Mouse (Mus musculus): Measurements from ENCODE around the gene Stx1b. TPM values are rescaled to one million over a fixed set of nuclear protein-coding genes. Genes with fewer than 3 reads are reported as not detected.

The Stx1b gene
- total RNA-seq, 2 experiments from 2014 or later: 341 to 360 TPM

DNA sequence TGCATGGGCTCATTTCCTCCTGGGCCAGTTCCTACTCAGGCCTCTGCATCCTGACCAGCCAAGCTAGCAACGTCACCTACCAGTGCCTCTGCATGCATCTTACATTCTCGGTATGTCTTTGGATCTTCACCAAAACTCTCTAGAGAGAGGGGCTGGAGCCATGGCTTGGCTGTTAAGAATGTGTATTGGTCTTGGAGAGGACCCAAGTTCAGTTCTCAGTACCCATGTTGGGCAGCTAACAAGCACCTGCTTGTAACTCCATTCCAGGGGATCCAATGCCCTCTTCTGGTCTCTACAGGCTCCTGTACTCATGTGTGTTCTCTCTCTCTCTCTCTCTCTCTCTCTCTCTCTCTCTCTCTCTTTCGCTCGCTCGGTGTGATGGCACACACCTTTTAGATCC lies 6.6 kb downstream of the Stx1b start:
- DNase-seq (ENCODE audit: low spot score in 2 of 2): no peak

DNA sequence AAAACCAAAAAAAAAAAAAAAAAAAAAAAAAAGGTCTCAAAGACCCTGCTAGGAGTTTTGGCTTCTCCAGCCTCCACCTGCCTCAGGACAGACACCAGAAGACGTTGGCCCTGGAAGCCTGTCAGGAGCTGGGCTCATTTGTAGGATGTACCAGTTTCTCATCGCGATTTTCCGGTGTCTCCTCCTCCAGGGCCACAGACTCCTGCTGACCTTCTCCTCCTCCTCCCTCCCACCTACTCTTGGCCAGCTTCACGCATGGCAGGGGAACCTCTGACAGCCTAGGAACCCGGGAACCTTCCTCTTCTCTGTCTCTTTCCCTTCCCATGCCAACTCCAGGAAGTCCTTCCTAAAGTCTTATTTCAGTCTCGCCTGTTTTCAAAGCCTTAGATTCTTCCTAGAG lies 7.3 kb downstream of the Stx1b start:
- no peak for DNase-seq (ENCODE audit: low spot score in 2 of 2)

DNA sequence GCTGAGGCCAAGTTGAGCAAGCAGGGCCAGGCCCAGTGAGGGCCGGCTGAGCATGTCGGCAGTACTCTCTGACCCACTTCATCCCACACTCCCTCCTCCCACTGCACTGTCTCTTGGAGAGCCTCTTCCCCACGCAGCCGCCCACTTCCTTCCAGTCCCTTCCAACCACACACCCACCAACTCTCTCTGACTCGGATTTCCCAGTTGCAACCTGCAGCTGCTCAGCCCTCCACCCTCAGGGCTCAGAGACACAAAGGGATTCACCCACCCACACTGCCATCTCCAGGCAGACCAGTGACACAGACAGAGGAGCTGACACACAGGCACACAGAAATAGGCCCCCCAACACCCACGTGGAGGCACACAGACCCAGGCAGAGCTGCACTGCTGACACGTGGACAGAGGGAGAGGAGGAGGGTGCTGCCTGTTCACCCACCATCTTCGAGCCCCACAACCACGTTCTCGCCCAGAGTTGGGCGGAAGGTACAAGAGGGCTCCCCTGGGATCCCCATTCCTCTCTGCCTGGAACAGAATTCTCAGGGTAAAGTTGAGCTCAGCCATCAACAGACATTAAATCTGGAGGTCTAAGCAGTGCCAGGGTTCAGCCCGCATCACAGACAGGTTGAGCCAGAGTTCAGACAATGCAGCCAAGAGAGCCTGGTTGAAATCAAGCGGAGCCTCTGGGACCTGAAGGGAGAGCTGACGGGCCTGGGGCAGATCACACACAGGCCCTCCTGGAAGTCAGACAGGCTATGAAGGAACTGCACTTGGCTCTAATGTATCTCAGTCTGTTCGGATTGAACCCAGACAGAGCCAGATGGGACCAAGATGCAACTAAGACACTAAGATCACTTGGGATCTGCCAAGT lies 8.2 kb downstream of the Stx1b start:
- peak; percentile 44 to 67 for DNase-seq (ENCODE audit: low spot score in 2 of 2)

DNA sequence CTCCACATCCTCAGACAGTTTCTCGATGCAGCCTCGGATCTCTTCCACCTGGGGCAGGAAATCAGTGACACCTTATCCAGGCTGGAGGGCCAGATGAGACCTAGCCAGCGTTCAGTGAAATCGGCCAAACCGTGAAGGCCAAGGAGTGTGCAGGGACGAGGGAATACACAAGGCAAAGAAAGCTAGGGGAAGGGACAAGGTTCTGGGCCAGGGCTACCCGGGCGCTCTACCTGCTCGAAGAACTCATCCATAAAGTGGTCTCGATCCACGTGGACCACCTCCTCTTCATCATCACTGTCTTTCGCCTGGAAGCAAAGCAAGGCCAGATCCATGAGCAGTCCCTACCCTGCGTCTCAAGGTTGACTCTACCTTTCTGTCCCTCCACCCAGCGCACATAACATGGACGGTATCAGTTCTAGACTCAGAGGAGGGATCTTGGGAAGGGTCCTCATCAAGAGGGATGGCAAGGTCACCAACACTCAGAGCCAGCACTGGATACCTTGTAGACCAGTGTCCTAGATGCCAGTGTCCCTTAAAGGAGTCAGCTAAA lies 9.2 kb downstream of the Stx1b start:
- DNase-seq (ENCODE audit: low spot score in 2 of 2): no peak

DNA sequence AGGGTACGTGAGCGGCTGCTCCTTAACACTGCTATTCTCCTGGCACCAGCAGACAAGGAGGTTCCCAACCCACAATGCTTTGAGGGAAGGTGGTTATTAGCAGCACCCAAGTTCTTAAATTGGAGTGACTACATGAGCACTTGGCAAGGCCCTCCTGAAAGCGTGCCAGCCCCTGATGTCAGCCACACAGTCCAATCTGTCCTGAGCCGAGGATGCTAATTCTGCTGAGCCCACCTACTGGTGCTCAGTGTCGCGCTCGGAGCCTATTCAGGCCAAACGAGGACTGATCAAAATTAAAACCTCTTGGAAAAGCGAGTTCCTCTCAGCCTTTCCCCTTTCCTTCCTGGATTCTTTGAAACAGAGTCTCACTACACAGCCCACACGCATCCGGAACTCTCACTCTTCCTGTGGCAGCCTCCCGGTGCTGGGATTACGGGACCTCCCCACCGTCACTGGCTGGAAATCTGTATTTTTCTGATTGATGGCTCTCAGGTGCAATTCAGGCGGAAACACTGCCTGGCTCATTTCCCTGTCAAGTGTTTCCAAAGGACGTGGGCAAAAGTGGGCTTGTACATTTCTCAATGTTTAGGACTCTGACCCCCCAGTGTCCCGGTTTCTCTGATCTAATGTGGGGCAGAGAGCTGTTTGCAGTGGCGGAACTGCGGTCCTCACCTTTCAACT lies 10.0 kb downstream of the Stx1b start:
- peak; percentile 75 to 88 for DNase-seq (ENCODE audit: low spot score in 2 of 2)

DNA sequence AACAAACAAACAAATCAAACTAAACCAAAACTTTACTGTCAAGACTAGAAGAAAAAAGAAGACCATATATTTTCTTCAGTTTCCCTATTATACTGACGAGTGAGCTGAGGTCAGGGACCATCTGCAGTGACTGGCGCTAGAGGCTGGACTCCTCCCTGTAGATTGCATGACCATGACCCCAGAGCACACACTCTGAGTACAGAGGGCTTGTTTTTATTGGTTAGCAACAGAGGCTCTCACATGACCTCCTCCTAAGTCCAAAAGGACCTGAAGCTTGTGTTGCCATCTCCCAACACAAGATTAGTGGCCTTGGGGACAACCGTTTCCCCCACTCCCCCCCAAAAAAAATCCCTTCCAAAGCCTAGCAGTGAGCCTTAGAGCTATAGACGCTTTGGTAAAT lies 10.5 kb downstream of the Stx1b start:
- DNase-seq (ENCODE audit: low spot score in 2 of 2): no peak

DNA sequence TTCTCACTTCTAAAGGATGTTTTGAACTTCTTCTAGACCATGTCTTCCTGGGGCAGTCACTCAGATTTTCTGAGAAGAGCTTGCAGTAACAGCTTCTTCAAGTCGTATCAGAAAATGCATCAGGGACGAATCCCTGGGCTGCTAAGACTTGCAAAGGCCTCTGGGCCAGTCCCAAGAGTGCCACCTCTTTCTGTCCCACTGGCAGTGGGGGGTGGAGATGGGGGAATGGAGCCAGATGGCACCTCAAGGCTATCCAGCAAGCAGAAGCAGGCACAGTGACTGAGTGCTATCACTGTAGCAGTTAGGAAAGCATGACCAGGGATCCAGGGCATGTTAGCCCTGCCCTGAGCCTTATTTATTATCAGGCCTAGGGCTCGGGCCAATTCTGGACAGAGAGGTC lies 12.1 kb downstream of the Stx1b start:
- no peak for DNase-seq (ENCODE audit: low spot score in 2 of 2)

DNA sequence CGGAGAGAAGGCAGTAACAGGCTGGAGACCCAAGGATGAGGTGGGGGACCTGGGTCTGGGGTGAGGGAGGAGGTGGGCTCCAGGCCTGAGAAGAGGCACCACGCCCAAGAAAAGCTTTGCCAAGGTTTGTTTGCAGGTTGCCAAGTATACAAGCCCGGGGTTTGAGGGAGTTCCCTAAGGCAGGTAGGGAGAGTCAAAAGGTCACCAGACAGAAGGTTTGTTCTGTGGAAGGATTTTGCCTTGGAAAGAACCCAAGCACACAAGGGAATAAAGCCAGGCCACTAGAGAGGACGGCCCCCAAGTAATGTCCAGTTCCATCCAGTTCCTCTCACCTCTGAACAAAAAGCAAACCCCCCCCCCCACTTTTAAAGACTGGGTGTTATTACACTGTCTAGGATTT lies 13.1 kb downstream of the Stx1b start:
- DNase-seq (ENCODE audit: low spot score in 2 of 2): no peak

DNA sequence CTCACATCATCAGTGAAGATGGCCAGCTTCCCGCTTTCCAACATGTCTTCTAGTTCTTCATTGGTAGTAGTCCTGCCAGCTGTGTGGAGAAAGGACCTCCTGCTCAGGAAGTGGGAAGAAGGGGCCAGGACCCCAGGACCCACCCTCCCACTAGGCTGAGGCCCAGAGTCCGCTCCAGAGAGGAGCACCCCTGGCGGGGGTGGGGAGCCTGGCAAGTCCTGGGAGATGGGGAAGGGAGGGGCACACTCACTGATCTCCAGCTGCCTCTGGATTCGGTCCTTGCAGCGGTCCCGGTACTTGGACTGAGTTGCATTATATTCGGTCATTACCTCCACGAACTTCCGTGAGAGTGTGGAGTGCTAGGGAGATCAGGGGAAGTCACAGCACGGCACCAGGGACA lies 13.7 kb downstream of the Stx1b start:
- DNase-seq (ENCODE audit: low spot score in 2 of 2): no peak

DNA sequence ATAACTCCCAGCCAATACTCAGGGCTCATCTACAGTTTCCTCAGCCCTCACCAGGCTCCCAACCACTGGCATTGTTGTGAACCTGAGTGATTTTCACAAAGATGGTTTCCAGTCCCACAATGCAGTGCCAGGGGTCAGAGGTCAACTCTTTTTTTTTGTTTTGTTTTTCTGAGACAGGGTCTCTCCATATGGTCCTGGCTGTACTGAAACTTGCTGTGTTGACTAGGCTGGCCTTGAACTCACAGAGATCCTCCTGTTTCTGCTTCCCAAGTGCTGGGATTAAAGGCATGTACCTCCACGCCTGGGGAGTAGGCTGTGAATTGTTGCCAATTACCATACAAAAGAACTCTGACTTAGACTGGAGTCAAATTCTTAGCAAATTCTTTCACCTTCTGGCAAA lies 14.5 kb downstream of the Stx1b start:
- no peak for DNase-seq (ENCODE audit: low spot score in 2 of 2)

DNA sequence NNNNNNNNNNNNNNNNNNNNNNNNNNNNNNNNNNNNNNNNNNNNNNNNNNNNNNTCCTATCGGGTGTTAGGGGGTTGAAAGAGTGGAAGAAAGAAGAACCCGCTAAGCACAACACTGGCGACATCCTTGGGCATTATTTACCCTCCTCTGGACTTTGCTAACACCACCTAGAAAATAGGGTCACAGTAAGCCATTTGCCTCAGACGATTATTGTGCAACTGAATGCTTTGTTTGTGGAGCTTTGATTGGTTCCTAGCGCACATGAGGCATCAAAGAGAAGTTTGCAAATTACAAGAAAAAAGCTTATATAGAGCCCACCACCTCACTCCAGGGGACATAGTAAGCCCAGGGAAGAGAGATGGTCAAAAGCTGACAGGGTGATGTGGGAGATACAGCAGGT lies 15.5 kb downstream of the Stx1b start:
- DNase-seq (ENCODE audit: low spot score in 2 of 2): no peak

DNA sequence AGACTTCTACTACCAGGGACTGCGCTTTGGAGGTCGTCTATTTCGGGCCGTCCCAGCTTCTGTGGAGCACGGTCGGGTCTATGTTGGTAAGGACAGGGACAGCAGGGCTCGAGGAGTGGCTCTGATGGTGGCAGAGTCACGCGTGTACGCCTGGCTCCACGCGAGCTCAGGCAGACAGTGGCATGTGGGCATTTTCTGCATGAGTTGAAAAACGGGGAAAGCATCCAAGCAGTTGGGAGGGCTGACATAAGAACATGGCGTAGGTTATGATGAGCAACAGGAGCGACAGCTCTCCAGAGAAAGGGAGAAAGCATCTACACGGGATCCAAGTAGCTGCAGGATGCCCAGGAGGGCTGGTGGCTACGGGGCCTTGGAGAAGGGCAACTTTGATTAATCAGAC lies 22.0 kb downstream of the Stx1b start:
- DNase-seq (ENCODE audit: low spot score in 2 of 2): peak in 1 of 2 experiments; percentile 52

DNA sequence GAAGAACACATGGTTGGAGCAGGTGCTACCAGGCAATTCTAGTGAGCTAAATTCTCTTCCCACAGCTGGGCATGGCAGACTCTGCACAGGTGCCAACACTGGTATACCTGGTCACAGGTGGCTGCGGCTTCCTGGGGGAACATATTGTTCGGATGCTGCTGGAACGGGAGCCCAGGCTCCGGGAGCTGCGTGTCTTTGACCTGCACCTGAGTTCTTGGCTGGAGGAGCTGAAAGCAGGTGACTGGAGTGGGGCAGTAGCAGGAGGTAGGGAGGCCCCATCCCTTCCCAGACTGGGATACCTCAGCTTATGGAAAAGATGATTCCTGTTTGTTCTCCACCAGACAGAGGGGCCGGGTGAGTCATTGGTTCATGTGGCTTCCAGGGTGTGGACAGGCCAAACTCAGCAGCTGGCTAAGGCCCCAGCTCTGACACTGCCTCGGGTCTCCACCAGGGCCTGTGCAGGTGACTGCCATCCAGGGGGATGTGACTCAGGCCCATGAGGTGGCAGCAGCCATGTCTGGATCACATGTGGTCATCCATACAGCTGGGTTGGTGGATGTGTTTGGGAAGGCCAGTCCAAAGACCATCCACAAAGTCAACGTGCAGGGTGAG lies 23.2 kb downstream of the Stx1b start:
- DNase-seq (ENCODE audit: low spot score in 2 of 2): no peak

DNA sequence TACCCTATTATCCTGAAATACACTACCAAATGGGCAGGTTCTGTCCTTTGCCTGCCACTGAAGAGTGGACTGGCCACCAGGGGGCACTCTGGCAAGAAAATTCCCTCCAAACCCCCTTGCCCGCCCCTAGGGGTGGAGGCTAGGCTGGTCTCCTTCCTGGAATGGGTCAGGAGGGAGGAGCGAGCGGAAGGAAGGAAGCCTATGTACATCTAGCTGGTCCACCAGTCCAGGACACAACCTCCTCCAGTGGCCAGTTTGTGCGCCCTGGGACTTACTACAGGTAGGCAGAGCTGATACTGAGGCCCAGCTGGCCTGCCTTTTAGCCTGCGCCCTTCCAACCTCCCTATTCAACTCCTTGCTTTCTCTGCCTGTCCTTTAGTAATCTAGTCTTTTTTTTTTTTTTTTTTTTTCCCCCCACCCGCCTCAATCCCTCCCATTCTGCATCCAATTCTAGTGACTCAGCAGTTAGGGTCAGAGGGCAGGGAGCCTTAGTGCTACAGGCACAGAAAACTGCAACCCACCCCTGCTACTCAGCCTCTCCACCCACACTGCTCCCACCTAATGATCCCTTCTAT lies 23.8 kb downstream of the Stx1b start, which contains the start of gene Hsd3b7:
Gene Hsd3b7 (plus strand): TSS at position 170 of the 575 bp plus-strand sequence.
- peak; percentile 86 to 89 for DNase-seq (ENCODE audit: low spot score in 2 of 2)

DNA sequence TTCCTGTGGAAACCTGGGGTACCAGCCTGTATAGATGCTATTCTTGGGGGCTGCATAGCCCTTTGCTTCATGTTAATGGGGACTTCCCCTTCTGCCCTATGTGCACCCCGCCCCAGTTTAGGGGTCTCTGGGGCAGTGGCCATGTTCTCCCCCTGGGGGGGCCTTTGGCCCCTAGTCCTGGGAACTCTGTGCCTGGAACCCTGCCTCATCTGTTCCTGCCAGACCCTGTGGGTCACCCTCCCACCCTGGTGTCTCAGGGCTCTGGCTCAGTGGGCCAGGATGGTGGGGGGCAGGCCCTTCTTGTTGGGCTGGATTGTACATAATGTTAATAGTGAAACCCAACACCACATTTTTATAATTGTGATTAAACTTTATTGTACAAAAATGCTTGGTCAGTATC lies 24.6 kb downstream of the Stx1b start:
- DNase-seq (ENCODE audit: low spot score in 2 of 2): no peak

DNA sequence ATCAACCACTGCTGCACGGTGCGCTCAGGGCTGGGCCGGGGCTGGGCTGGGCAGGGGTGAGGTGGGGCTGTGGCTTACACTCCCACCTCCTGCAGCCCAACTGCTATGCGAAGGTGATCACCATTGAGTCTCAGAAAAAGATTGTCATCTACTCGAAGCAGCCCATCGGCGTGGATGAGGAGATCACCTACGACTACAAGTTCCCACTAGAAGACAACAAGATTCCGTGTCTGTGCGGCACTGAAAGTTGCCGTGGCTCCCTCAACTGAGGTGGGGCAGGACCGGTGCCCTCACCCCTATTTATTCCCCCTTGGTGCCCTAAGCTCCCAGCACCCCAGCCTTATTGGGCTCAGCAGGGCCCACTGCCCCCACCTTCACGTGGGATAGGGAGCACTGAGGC lies 25.1 kb downstream of the Stx1b start:
- DNase-seq (ENCODE audit: low spot score in 2 of 2): no peak

DNA sequence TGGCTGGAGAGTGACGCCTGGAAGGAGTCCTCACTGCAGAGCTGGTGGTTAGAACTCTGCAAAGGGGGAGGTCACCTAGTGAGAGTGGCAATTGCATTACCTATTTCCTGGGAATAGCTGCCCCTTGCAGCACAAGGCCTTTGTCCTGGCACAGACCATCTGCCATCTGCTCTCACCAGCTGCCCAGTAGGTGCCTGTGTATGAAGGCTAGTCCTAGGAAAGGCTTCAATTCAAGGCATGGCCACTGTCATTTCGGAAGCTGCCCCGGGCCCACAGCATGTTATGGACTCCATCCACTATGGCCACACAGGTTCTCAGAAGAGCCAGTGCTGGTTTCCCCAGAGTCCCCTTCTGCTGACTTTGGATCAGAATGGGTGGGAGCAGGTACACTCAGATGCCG lies 25.8 kb downstream of the Stx1b start:
- no peak for DNase-seq (ENCODE audit: low spot score in 2 of 2)

DNA sequence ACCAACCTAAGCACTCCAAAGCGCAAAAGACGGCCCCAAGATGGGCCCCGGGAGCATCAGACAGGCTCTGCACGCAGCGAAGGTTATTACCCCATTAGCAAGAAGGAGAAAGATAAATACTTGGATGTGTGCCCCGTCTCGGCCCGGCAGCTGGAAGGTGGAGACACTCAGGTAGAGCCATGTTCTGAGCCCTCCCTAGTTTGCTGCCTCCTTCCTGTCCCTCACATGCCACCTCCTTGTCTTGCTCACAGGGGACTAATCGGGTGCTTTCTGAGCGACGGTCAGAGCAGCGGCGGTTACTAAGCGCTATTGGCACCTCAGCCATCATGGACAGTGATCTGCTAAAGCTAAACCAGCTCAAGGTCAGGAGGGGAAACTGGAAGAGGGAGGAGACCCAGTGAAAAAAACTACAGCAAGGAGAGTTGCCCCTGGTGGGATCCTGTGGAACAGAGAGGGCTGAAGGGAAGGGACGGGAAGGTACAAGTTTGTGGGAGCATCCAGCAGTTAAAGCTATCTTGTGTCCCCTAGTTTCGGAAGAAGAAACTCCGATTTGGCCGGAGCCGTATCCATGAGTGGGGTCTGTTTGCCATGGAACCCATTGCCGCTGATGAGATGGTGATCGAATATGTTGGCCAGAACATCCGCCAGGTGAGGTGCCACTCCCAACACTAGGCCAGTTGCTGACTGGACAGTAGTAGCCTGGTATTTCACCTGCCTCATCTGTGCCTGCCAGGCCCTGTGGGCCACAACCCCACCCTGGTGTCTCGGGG lies 27.1 kb downstream of the Stx1b start:
- no peak for DNase-seq (ENCODE audit: low spot score in 2 of 2)

DNA sequence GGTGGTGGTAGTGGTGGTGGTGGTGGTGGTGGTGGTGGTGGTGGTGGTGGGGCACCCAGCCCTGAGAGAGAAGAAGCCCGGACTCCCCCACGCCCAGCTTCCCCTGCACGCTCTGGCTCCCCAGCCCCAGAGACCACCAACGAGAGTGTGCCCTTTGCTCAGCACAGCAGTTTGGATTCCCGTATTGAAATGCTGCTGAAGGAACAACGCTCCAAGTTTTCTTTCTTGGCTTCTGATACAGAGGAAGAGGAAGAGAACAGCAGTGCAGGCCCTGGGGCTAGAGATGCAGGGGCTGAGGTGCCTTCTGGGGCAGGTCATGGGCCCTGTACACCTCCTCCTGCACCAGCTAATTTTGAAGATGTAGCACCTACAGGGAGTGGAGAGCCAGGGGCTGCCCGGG lies 39.0 kb downstream of the Stx1b start, which contains the start of gene Gm49388:
Gene Gm49388 (plus strand): TSS at position 301 of the 400 bp plus-strand sequence.
- no peak for DNase-seq (ENCODE audit: low spot score in 2 of 2)

DNA sequence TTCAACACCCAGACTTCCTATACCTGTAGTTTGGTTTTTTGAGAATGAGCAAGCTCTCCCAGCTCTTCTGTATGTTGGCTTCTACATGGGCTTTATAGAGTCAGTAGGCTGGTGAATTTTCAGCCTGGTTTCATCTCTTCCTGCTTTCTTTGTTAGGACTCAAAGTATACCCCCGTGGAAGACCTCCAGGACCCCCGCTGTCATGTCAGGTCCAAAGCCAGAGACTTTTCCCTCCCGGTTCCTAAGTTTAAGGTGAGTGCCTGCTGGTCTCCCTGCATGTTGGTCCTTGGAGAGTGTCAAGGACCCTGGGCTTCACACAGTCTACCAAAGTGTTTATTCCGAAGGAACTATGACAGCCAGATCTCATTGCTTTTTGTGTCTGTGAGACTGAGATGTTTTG lies 46.0 kb downstream of the Stx1b start:
- DNase-seq (ENCODE audit: low spot score in 2 of 2): no peak
